Mouse (Mus musculus): ENCODE data around the gene Zfp629. TPM values are rescaled to one million over a fixed set of nuclear protein-coding genes. Genes with fewer than 3 reads are reported as not detected.
"Not testable (repeated sequence)": the region's sequence is repeated elsewhere in the genome, so short reads cannot be mapped to it uniquely, and the experiment has no call there.

The Zfp629 gene
- 26.1 and 30.1 TPM in 2 replicates for polyA plus RNA-seq (2016; fragmentation: Nextera tagmentation; extraction: Ambion mirVana)

GRCm38 (mm10) chr7:127614891-127615843 lies at the start of gene Zfp629:
Gene Zfp629, minus strand, starts transcription at chr7:127615797.
- Histone ChIP-seq H3K4me1 (replicated peaks) (peaks cover 15% of the 10 kb centered on the region), H3K4me3 (replicated peaks) (peak within 1 kb of the TSS; percentile 100), H3K4me2 (peak within 1 kb of the TSS; percentile 77), H3K27me3 (no peaks in the 10 kb centered on the region), H3K9ac (replicated peaks) (peak within 1 kb of the TSS; percentile 95), H3K27ac (peak within 1 kb of the TSS; percentile 87), H3K36me3 (peaks cover 29% of the 10 kb centered on the region), H3K9me3 (peaks cover 6% of the 10 kb centered on the region; the same call in 1 of the 2 replicates)
- WGBS, result under 1% methylated on average over 37 of the region's 50 CpGs
- peak; percentile 85 for ATAC-seq (ENCODE audit: insufficient number of reproducible peaks, insufficient read depth, low FRiP score, low TSS enrichment, low read depth)

- H3K36me3 ChIP-seq, result peaks cover 60% of the 10 kb centered on the region
- no peaks in the 10 kb centered on the region for H3K4me1 ChIP-seq (replicated peaks)
- ATAC-seq (ENCODE audit: insufficient number of reproducible peaks, insufficient read depth, low FRiP score, low TSS enrichment, low read depth), result no peak
- H3K9me3 ChIP-seq, result no peaks in the 10 kb centered on the region
- H3K4me2 ChIP-seq, result no peak overlapping the region
- H3K9ac ChIP-seq (replicated peaks), result no peak overlapping the region
- no peak overlapping the region for H3K4me3 ChIP-seq (replicated peaks)
- 90% methylated on average over 6 of the region's 6 CpGs for WGBS
- no peaks in the 10 kb centered on the region for H3K27me3 ChIP-seq
- H3K27ac ChIP-seq, result no peak overlapping the region
Measured at GRCm38 (mm10) chr7:127662926-127663325, 47.3 kb upstream of the Zfp629 start.

- Histone ChIP-seq H3K9ac (replicated peaks) (no peak overlapping the region), H3K4me3 (replicated peaks) (no peak overlapping the region), H3K36me3 (peaks cover 53% of the 10 kb centered on the region), H3K27ac (no peak overlapping the region), H3K9me3 (no peaks in the 10 kb centered on the region), H3K27me3 (no peaks in the 10 kb centered on the region), H3K4me2 (no peak overlapping the region), H3K4me1 (replicated peaks) (no peaks in the 10 kb centered on the region)
- WGBS, result 79% methylated on average over 6 of the region's 6 CpGs
- no peak for ATAC-seq (ENCODE audit: insufficient number of reproducible peaks, insufficient read depth, low FRiP score, low TSS enrichment, low read depth)
Measured at GRCm38 (mm10) chr7:127661833-127662232, 46.2 kb upstream of the Zfp629 start.

GRCm38 (mm10) chr7:127660882-127661281 lies 45.3 kb upstream of the Zfp629 start:
- no peaks in the 10 kb centered on the region for H3K27me3 ChIP-seq
- no peaks in the 10 kb centered on the region for H3K9me3 ChIP-seq
- H3K4me2 ChIP-seq, result no peak overlapping the region
- H3K9ac ChIP-seq (replicated peaks), result no peak overlapping the region
- no peak overlapping the region for H3K27ac ChIP-seq
- WGBS, result 86% methylated on average over 3 of the region's 3 CpGs
- H3K4me1 ChIP-seq (replicated peaks), result no peaks in the 10 kb centered on the region
- no peak for ATAC-seq (ENCODE audit: insufficient number of reproducible peaks, insufficient read depth, low FRiP score, low TSS enrichment, low read depth)
- peaks cover 44% of the 10 kb centered on the region for H3K36me3 ChIP-seq
- H3K4me3 ChIP-seq (replicated peaks), result no peak overlapping the region

- H3K9ac ChIP-seq (replicated peaks), result no peak overlapping the region
- H3K4me1 ChIP-seq (replicated peaks), result peaks cover under 1% of the 10 kb centered on the region; the same call in 1 of the 2 replicates
- WGBS, result 34% methylated on average over 4 of the region's 4 CpGs
- H3K9me3 ChIP-seq, result no peaks in the 10 kb centered on the region
- peaks cover 10% of the 10 kb centered on the region; the same call in 1 of the 2 replicates for H3K36me3 ChIP-seq
- H3K27ac ChIP-seq, result no peak overlapping the region
- no peaks in the 10 kb centered on the region for H3K27me3 ChIP-seq
- no peak overlapping the region for H3K4me2 ChIP-seq
- ATAC-seq (ENCODE audit: insufficient number of reproducible peaks, insufficient read depth, low FRiP score, low TSS enrichment, low read depth), result no peak
- no peak overlapping the region for H3K4me3 ChIP-seq (replicated peaks)
Measured at GRCm38 (mm10) chr7:127656946-127657345, 41.3 kb upstream of the Zfp629 start.

GRCm38 (mm10) chr7:127654318-127654717 lies 38.7 kb upstream of the Zfp629 start:
- Histone ChIP-seq H3K27me3 (no peaks in the 10 kb centered on the region), H3K4me2 (no peak overlapping the region), H3K9me3 (no peaks in the 10 kb centered on the region), H3K36me3 (no peaks in the 10 kb centered on the region), H3K4me1 (replicated peaks) (peaks cover 3% of the 10 kb centered on the region), H3K27ac (no peak overlapping the region), H3K9ac (replicated peaks) (no peak overlapping the region), H3K4me3 (replicated peaks) (no peak overlapping the region)
- 75% methylated on average over 10 of the region's 10 CpGs for WGBS
- ATAC-seq (ENCODE audit: insufficient number of reproducible peaks, insufficient read depth, low FRiP score, low TSS enrichment, low read depth), result no peak

- H3K36me3 ChIP-seq, result no peaks in the 10 kb centered on the region
- peak overlapping the region; percentile 51 for H3K4me2 ChIP-seq
- H3K27me3 ChIP-seq, result no peaks in the 10 kb centered on the region
- no peaks in the 10 kb centered on the region for H3K9me3 ChIP-seq
- peaks cover 3% of the 10 kb centered on the region for H3K4me1 ChIP-seq (replicated peaks)
- peak overlapping the region; percentile 46 for H3K27ac ChIP-seq
- no peak for ATAC-seq (ENCODE audit: insufficient number of reproducible peaks, insufficient read depth, low FRiP score, low TSS enrichment, low read depth)
- H3K4me3 ChIP-seq (replicated peaks), result peak overlapping the region; percentile 17
- peak overlapping the region; percentile 44 for H3K9ac ChIP-seq (replicated peaks)
- WGBS, result 12% methylated on average over 18 of the region's 18 CpGs
Measured at GRCm38 (mm10) chr7:127652050-127652449, 36.5 kb upstream of the Zfp629 start.

- H3K27ac ChIP-seq, result peak overlapping the region; percentile 46
- peak overlapping the region; percentile 17 for H3K4me3 ChIP-seq (replicated peaks)
- H3K36me3 ChIP-seq, result no peaks in the 10 kb centered on the region
- H3K9ac ChIP-seq (replicated peaks), result no peak overlapping the region; the same call in 1 of the 2 replicates
- no peaks in the 10 kb centered on the region for H3K27me3 ChIP-seq
- H3K4me2 ChIP-seq, result peak overlapping the region; percentile 51
- no peaks in the 10 kb centered on the region for H3K9me3 ChIP-seq
- ATAC-seq (ENCODE audit: insufficient number of reproducible peaks, insufficient read depth, low FRiP score, low TSS enrichment, low read depth), result peak; percentile 56; the same call in 1 of the 2 replicates
- 72% methylated on average over 2 of the region's 3 CpGs for WGBS
- peaks cover 3% of the 10 kb centered on the region for H3K4me1 ChIP-seq (replicated peaks)
Measured at GRCm38 (mm10) chr7:127651624-127652023, 36.0 kb upstream of the Zfp629 start.

- Histone ChIP-seq H3K9ac (replicated peaks) (no peak overlapping the region), H3K36me3 (no peaks in the 10 kb centered on the region), H3K4me3 (replicated peaks) (no peak overlapping the region), H3K9me3 (no peaks in the 10 kb centered on the region), H3K4me1 (replicated peaks) (peaks cover 3% of the 10 kb centered on the region), H3K4me2 (no peak overlapping the region), H3K27ac (no peak overlapping the region), H3K27me3 (no peaks in the 10 kb centered on the region)
- WGBS, result 87% methylated on average over 5 of the region's 6 CpGs
- ATAC-seq (ENCODE audit: insufficient number of reproducible peaks, insufficient read depth, low FRiP score, low TSS enrichment, low read depth), result no peak
Measured at GRCm38 (mm10) chr7:127649206-127649605, 33.6 kb upstream of the Zfp629 start.

GRCm38 (mm10) chr7:127648516-127649201 lies 33.1 kb upstream of the Zfp629 start:
- WGBS, result 79% methylated on average over 4 of the region's 4 CpGs

GRCm38 (mm10) chr7:127647576-127647975 lies 32.0 kb upstream of the Zfp629 start:
- not testable (repeated sequence) for H3K9ac ChIP-seq (replicated peaks); H3K9me3 ChIP-seq; H3K36me3 ChIP-seq; H3K4me1 ChIP-seq (replicated peaks); H3K4me3 ChIP-seq (replicated peaks); H3K27ac ChIP-seq; H3K4me2 ChIP-seq; ATAC-seq (ENCODE audit: insufficient number of reproducible peaks, insufficient read depth, low FRiP score, low TSS enrichment, low read depth); H3K27me3 ChIP-seq
- 90% methylated on average over 7 of the region's 7 CpGs for WGBS

More at GRCm38 (mm10) chr7:127648516-127649201, 33.1 kb upstream of the Zfp629 start:
- Histone ChIP-seq H3K9ac (replicated peaks) (no peak overlapping the region), H3K4me3 (replicated peaks) (no peak overlapping the region), H3K9me3 (no peaks in the 10 kb centered on the region), H3K27ac (no peak overlapping the region), H3K27me3 (no peaks in the 10 kb centered on the region), H3K4me1 (replicated peaks) (peaks cover 3% of the 10 kb centered on the region), H3K36me3 (no peaks in the 10 kb centered on the region), H3K4me2 (no peak overlapping the region)
- ATAC-seq (ENCODE audit: insufficient number of reproducible peaks, insufficient read depth, low FRiP score, low TSS enrichment, low read depth), result no peak

Measured in limb, embryonic 12.5 days (tissue).